Mouse (Mus musculus) limb, embryonic 14.5 days (tissue): ENCODE results near the gene Gzmg. TPM values are rescaled to one million over a fixed set of nuclear protein-coding genes. Genes with fewer than 3 reads are reported as not detected.
"Not testable (repeated sequence)": the region's sequence is repeated elsewhere in the genome, so short reads cannot be mapped to it uniquely, and the experiment has no call there.

Experiments
- ATAC-seq: fragments of 200-750 bp; cut with Nextera tagmentation; 2 replicates; pipeline ENCODE4 v1.8.0; 2017; ENCODE audit warnings: low read depth, moderate number of reproducible peaks, moderate TSS enrichment; ENCODE audit not compliant: low FRiP score
- DNase-seq: peaks from one replicate; pipeline ENCODE4 v3.0.0-alpha.2; 2015; ENCODE audit warnings: low spot score
- H3K27ac ChIP-seq: fragments of 300-500 bp; sonication (generic); replicated peaks from 2 replicates; pipeline ENCODE4 v1.5.1; 2014; ENCODE audit warnings: low read depth, mild to moderate bottlenecking, low read length, moderate library complexity, mixed read lengths
- H3K27me3 ChIP-seq: fragments of 300-500 bp; sonication (generic); 2 replicates; pipeline ENCODE4 v1.6.1; 2014; ENCODE audit warnings: low read length, mixed read lengths; ENCODE audit not compliant: control insufficient read depth, insufficient read depth
- H3K36me3 ChIP-seq: fragments of 300-500 bp; sonication (generic); 2 replicates; pipeline ENCODE4 v1.6.1; 2014; ENCODE audit warnings: mild to moderate bottlenecking, low read length, moderate library complexity, mixed read lengths; ENCODE audit not compliant: control insufficient read depth, insufficient read depth
- H3K4me1 ChIP-seq: fragments of 300-500 bp; sonication (generic); 2 replicates; pipeline ENCODE4 v1.6.1; 2014; ENCODE audit warnings: antibody characterized with exemption, low read length, mixed read lengths; ENCODE audit not compliant: control insufficient read depth, insufficient read depth
- H3K4me2 ChIP-seq: fragments of 300-500 bp; sonication (generic); replicated peaks from 2 replicates; pipeline ENCODE4 v1.6.1; 2014; ENCODE audit warnings: low read depth, mild to moderate bottlenecking, low read length, moderate library complexity; ENCODE audit not compliant: severe bottlenecking
- H3K4me3 ChIP-seq: fragments of 300-500 bp; sonication (generic); replicated peaks from 2 replicates; pipeline ENCODE4 v1.5.1; 2014; ENCODE audit warnings: low read length
- H3K9ac ChIP-seq: fragments of 300-500 bp; sonication (generic); 2 replicates; pipeline ENCODE4 v1.6.1; 2014; ENCODE audit warnings: mild to moderate bottlenecking, low read depth, low read length, moderate library complexity; ENCODE audit not compliant: severe bottlenecking
- H3K9me3 ChIP-seq: fragments of 300-500 bp; sonication (generic); 2 replicates; pipeline ENCODE4 v1.6.1; 2016; ENCODE audit warnings: low read length; ENCODE audit not compliant: control insufficient read depth
- POLR2A ChIP-seq: fragments of 200-500 bp; IDR thresholded peaks from 2 replicates; pipeline ENCODE4 v1.8.0; 2012; ENCODE audit warnings: inconsistent platforms, mild to moderate bottlenecking, moderate library complexity, borderline replicate concordance; ENCODE audit not compliant: insufficient read depth, insufficient read length; ENCODE audit errors: extremely low read depth
- WGBS: fragments of 180-500 bp; shearing (Covaris S2); extraction: QIAGEN DNeasy Blood & Tissue Kit; methylation state at CpG from one replicate; pipeline ENCODE4 v1.1.7; 2014; 5-methylcytosine and 5-hydroxymethylcytosine counted together
- polyA plus RNA-seq, 2 experiments: library from polyadenylated mRNA; depleted of rRNA in 1 of 2; stranded (reverse) in 1 of 2; unstranded in 1 of 2; fragments of >200 nt; fragmentation: Nextera tagmentation in 1 of 2; extraction: Ambion mirVana in 1 of 2; gene quantifications; 2 replicates each; pipeline versions ENCODE4 v1.2.1 to v1.2.3; 2012 to 2014

Gene Gzmg
- polyA plus RNA-seq, 2 experiments: 0.14 TPM; not detected in 1

DNA sequence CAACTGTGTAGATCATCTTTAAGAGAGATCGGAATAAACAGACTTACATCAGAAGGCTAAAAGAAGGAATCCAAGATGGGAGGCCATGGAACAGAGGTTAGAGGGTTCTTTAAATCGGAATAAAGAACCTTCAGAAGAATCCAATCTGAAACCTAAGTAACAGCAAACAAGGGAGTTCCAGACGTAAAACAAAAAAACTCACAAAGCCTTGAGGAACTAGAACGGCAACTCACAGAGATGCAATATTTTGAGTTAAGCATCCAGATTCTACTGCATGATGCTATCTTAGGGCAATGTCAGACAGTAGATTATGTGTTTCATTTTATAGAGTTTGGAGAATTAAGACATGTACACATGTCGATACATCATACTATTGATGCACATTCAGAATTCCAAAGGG lies 15.1 kb upstream of the Gzmg start, which contains the start of gene Gzmn:
TSS of gene Gzmn (minus strand) at position 101 of the 400 bp plus-strand sequence.
- WGBS: 89% methylated on average over 5 of the region's 5 CpGs
- no peak within 1 kb of the TSS for H3K4me2 ChIP-seq
- H3K9me3 ChIP-seq: no peaks in the 10 kb centered on the region
- H3K4me1 ChIP-seq: no peaks in the 10 kb centered on the region
- H3K4me3 ChIP-seq: no peak within 1 kb of the TSS
- DNase-seq (no peak), ATAC-seq (no peak)
- no peak within 1 kb of the TSS for H3K9ac ChIP-seq
- H3K27ac ChIP-seq: no peak within 1 kb of the TSS
- no peaks in the 10 kb centered on the region for H3K36me3 ChIP-seq
- no peak for TF ChIP-seq POLR2A
- H3K27me3 ChIP-seq: no peaks in the 10 kb centered on the region

DNA sequence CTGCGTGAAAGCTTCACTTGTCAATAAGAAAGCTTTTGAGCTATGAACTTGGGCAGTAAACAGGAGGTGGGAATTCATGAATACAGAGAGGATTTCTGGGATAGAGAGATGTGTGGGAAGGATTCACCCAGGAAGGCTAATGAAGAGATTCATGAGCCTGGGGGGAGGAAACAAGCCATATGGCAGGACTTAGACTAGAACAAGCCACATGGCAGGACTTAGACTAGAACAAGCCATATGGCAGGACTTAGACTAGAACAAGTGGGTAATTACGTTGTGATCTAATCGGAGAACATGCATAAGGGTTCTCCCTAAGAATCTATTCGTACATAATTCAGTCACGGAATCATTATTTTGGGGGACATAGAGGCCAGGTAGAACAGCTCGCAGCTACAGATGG lies 14.0 kb upstream of the Gzmg start:
- H3K36me3 ChIP-seq: no peaks in the 10 kb centered on the region
- no peak for ATAC-seq

DNA sequence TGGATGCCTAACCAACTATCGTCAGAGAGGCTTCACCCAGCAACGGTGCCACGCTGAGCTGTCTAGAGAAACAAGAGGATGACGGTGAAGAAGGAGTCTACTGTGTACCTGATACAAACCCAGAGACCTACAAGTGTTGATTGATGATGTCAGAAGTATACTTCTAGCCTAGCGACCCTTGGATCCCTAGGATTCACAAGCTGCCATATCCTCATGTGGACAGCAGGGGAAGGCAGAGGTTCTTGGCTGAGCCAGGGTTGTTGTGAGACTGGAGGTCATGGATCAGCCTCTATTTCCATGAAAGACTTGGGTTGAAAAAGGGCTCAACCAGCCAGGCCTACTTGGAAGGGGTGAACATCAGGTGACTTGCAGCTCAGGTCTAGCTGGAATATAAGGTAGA lies 13.4 kb upstream of the Gzmg start:
- Histone ChIP-seq H3K4me3 (no peak overlapping the region), H3K36me3 (no peaks in the 10 kb centered on the region), H3K4me1 (no peaks in the 10 kb centered on the region), H3K9me3 (no peaks in the 10 kb centered on the region), H3K4me2 (no peak overlapping the region), H3K27ac (no peak overlapping the region), H3K27me3 (no peaks in the 10 kb centered on the region), H3K9ac (no peak overlapping the region)
- ATAC-seq (no peak), DNase-seq (no peak)
- 89% methylated on average over 5 of the region's 5 CpGs for WGBS
- TF ChIP-seq POLR2A: no peak

More for the DNA sequence above, 14.0 kb upstream of the Gzmg start:
- no peaks in the 10 kb centered on the region for H3K27me3 ChIP-seq
- no peaks in the 10 kb centered on the region for H3K9me3 ChIP-seq
- H3K27ac ChIP-seq: no peak overlapping the region
- WGBS: 91% methylated on average over 6 of the region's 6 CpGs
- H3K9ac ChIP-seq: no peak overlapping the region
- no peaks in the 10 kb centered on the region for H3K4me1 ChIP-seq
- DNase-seq: no peak
- TF ChIP-seq POLR2A: no peak
- no peak overlapping the region for H3K4me2 ChIP-seq
- no peak overlapping the region for H3K4me3 ChIP-seq

GRCm38 (mm10) chr14:56168009-56168408 lies 8.6 kb upstream of the Gzmg start:
- Histone ChIP-seq H3K27me3 (no peaks in the 10 kb centered on the region), H3K4me1 (no peaks in the 10 kb centered on the region), H3K9me3 (no peaks in the 10 kb centered on the region), H3K27ac (no peak overlapping the region), H3K36me3 (no peaks in the 10 kb centered on the region), H3K4me2 (no peak overlapping the region), H3K9ac (no peak overlapping the region), H3K4me3 (no peak overlapping the region)
- 74% methylated on average over 6 of the region's 6 CpGs for WGBS
- ATAC-seq (no peak), DNase-seq (no peak)
- no peak for TF ChIP-seq POLR2A

DNA sequence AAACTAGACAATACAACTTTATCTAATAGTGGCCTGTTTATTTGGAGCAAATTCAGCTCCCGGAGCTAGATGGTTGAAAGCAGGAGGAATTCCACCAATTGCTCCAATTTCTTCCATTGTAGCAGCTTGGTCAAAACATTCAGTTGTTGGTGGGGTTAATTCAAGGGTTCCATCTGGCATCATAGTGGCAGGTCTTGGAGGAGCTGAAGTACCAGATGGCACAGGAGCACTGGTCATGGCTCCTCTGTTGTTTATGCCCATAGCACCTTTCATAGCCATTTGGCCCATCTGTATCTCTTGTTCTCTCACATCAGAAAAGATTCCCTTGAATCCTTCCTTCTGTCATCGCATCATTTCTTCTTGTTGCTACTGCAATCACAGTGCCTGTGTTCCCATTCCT lies 2.7 kb upstream of the Gzmg start:
- no peak overlapping the region for H3K27ac ChIP-seq
- no peak for DNase-seq
- H3K4me3 ChIP-seq: no peak overlapping the region
- H3K9me3 ChIP-seq: no peaks in the 10 kb centered on the region
- H3K4me1 ChIP-seq: no peaks in the 10 kb centered on the region
- H3K27me3 ChIP-seq: no peaks in the 10 kb centered on the region
- no peak for ATAC-seq
- H3K4me2 ChIP-seq: no peak overlapping the region
- no peaks in the 10 kb centered on the region for H3K36me3 ChIP-seq
- TF ChIP-seq POLR2A: no peak
- 90% methylated on average over 2 of the region's 2 CpGs for WGBS
- no peak overlapping the region for H3K9ac ChIP-seq

GRCm38 (mm10) chr14:56155340-56155739 lies 4.0 kb downstream of the Gzmg start:
- no peaks in the 10 kb centered on the region for H3K36me3 ChIP-seq
- no peak for ATAC-seq
- H3K27me3 ChIP-seq: no peaks in the 10 kb centered on the region
- no peak overlapping the region for H3K27ac ChIP-seq
- no peak overlapping the region for H3K4me2 ChIP-seq
- DNase-seq: no peak
- 63% methylated on average over 2 of the region's 2 CpGs for WGBS
- no peaks in the 10 kb centered on the region for H3K4me1 ChIP-seq
- H3K9ac ChIP-seq: no peak overlapping the region
- no peak for TF ChIP-seq POLR2A
- no peak overlapping the region for H3K4me3 ChIP-seq
- H3K9me3 ChIP-seq: no peaks in the 10 kb centered on the region

DNA sequence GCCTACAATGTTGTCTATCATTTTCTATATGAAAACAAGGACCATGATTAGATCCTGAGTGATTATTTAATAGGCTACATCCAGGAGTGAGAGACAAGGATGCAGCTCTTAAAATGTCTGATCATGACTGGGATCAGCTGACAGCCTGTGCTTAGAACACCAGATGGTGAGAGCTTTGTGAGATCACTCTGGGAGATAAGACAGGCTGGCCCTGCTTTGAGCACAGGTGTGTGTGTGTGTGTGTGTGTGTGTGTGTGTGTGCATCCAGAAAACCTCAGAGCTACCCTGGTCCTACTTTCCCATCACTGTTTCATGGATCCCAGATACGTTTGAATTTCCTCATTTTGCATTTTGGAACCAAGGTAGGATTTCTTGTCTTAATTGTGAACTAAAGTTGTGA lies 25.7 kb downstream of the Gzmg start:
- H3K27ac ChIP-seq, H3K4me2 ChIP-seq, H3K9ac ChIP-seq, H3K4me3 ChIP-seq, H3K36me3 ChIP-seq, ATAC-seq, DNase-seq, H3K27me3 ChIP-seq, H3K9me3 ChIP-seq, H3K4me1 ChIP-seq: not testable (repeated sequence)
- 83% methylated on average over 1 of the region's 1 CpGs for WGBS

GRCm38 (mm10) chr14:56132508-56132907 lies 26.9 kb downstream of the Gzmg start, which contains the start of gene Gzmd:
Gene Gzmd, minus strand, starts transcription at chr14:56132608.
- H3K36me3 ChIP-seq, DNase-seq, H3K4me2 ChIP-seq, ATAC-seq, H3K4me1 ChIP-seq, H3K9me3 ChIP-seq, H3K27ac ChIP-seq, H3K27me3 ChIP-seq, H3K4me3 ChIP-seq, H3K9ac ChIP-seq: not testable (repeated sequence)
- 80% methylated on average over 2 of the region's 2 CpGs for WGBS
